ENCODE assay signal across 9 mouse cellular contexts in the genomic region with DNA sequence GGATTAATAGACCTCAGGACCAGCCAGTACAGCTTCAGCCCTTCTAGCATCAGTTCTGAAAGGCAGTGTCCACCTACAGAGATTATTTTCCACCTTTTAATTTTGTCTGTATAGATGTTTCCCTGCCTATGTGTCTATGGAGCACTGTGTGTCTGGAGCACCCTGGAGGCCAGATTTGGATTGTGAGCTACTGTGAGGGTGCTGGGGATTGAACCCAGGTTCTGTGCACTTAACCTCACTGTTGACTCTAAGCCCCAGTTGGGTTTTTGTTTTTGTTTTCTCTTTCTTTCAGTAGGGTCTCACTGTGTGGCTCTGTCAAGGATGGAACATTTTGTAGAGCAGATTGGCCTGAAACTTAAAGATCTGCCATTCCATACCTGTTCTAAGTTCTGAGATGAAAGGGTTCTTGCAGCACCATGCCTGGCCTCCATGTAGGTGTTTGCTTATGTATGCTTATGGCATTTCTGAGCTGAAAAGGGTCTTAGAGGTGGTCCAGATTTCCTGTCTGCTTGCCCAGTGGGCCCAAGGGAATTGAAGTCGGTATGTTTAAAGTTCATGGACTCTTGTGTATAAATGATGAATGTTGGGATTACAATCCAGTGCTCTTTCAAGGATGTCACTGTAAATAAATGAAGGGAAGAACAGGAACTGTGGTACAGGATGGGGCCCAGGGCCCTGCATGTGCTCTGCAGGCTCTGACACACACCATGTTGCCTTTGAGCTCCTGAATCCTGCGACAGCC. TPM values are rescaled to one million over a fixed set of nuclear protein-coding genes. Genes with fewer than 3 reads are reported as not detected.
A peak's percentile ranks its signal among the peaks of the same experiment; 100 is the strongest.
DNase-seq lines count a peak whose midpoint lies in the region; ATAC-seq and TF ChIP-seq lines count a peak whose summit lies in the region.
"Had no signal": no experiment of that assay in that cellular context is flagged by ENCODE, and none has a peak within 500 bp of the region (broad histone marks: within the 10 kb centered on the region; RNA-seq: fewer than 3 reads in every experiment).

No protein-coding gene starts in this region.

- H3K27ac ChIP-seq in left cerebral cortex, adult 2 months: no peak overlapping the region
- no peak overlapping the region for H3K27ac ChIP-seq in embryonic fibroblast, embryonic 13.5 days (ENCODE audit: insufficient read depth, low read length)
- no peak overlapping the region for H3K27ac ChIP-seq in limb, embryonic 10.5 days
- no peak overlapping the region for H3K27ac ChIP-seq in neural tube, embryonic 15.5 days (replicated peaks)

- H3K9ac ChIP-seq in neural tube, embryonic 15.5 days (replicated peaks): peak overlapping the region; percentile 91; the same call in 1 of the 2 replicates

- TF ChIP-seq POLR2A in embryonic fibroblast, embryonic 13.5 days (IDR thresholded peaks at IDR 0.05; ENCODE audit: low read depth, low read length): no peak

- peak overlapping the region; percentile 85; the same call in 1 of the 2 replicates for H3K4me3 ChIP-seq in left cerebral cortex, adult 2 months
- H3K4me3 ChIP-seq in embryonic fibroblast, embryonic 13.5 days (ENCODE audit: insufficient read depth, low read length): peak overlapping the region; percentile 67
- H3K4me3 ChIP-seq in limb, embryonic 10.5 days: peak overlapping the region; percentile 97
- peak overlapping the region; percentile 100 for H3K4me3 ChIP-seq in neural tube, embryonic 15.5 days (replicated peaks)

- peak overlapping the region; percentile 83 for H3K4me2 ChIP-seq in neural tube, embryonic 15.5 days

- ATAC-seq in neural tube, embryonic 15.5 days (ENCODE audit: low FRiP score): no peak

- H3K27me3 ChIP-seq in limb, embryonic 10.5 days (ENCODE audit: low read depth, poor library complexity, severe bottlenecking): no peaks in the 10 kb centered on the region
- H3K27me3 ChIP-seq in neural tube, embryonic 15.5 days (replicated peaks): no peaks in the 10 kb centered on the region

- intact Hi-C loops in left cerebral cortex, adult 2 months (cut with DNase I): loop anchor here (5.0 to 10.0 kb wide), 3 partner anchors 42 to 745 kb away; a partner anchor contains a TSS
- intact Hi-C loops in left cerebral cortex, postnatal 36 days (cut with DNase I): loop anchor here (5.0 kb wide), 2 partner anchors 112 to 182 kb away; a partner anchor contains a TSS

- TF ChIP-seq CTCF in left cerebral cortex, adult 2 months (IDR thresholded peaks at IDR 0.05): peak; percentile 31
- TF ChIP-seq CTCF in embryonic fibroblast, embryonic 13.5 days (IDR thresholded peaks at IDR 0.05; ENCODE audit: borderline replicate concordance, insufficient read depth, low read length): no peak

- no peaks in the 10 kb centered on the region; the same call in 1 of the 2 replicates for H3K4me1 ChIP-seq in embryonic fibroblast, embryonic 13.5 days (ENCODE audit: control insufficient read depth, insufficient read depth, low read length)
- H3K4me1 ChIP-seq in limb, embryonic 10.5 days: peaks cover 35% of the 10 kb centered on the region
- peaks cover 54% of the 10 kb centered on the region for H3K4me1 ChIP-seq in neural tube, embryonic 15.5 days

- WGBS in limb, embryonic 10.5 days: 78% methylated on average over 2 of the region's 2 CpGs
- 65% methylated on average over 2 of the region's 2 CpGs for WGBS in neural tube, embryonic 15.5 days

- peaks cover 59% of the 10 kb centered on the region for H3K36me3 ChIP-seq in limb, embryonic 10.5 days
- H3K36me3 ChIP-seq in neural tube, embryonic 15.5 days: peaks cover 9% of the 10 kb centered on the region; the same call in 1 of the 2 replicates

- H3K9me3 ChIP-seq in limb, embryonic 10.5 days (replicated peaks): no peaks in the 10 kb centered on the region
- no peaks in the 10 kb centered on the region for H3K9me3 ChIP-seq in neural tube, embryonic 15.5 days (replicated peaks)

- no peak for DNase-seq in left cerebral cortex, adult 2 months (ENCODE audit: extremely low spot score in 1 of 2, low spot score in 2 of 2)
- DNase-seq in left cerebral cortex, postnatal 36 days (ENCODE audit: low spot score in 2 of 2): no peak
- DNase-seq in limb, embryonic 10.5 days (ENCODE audit: low spot score): no peak
- DNase-seq in thymus, postnatal 36 days: no peak
- DNase-seq in right cerebral cortex, postnatal 25 days: no peak
- no peak for DNase-seq in right cerebral cortex, postnatal 10 days (ENCODE audit: low spot score in 2 of 2)
- DNase-seq: gastrocnemius, postnatal 14 days had no signal

RNA-seq across cellular contexts. Expression of a gene that starts 2.4 kb away (rescaled TPM):
- total RNA-seq in left cerebral cortex, adult 2 months (2021): 10 to 100 TPM; 76.2 to 79.7 TPM
- total RNA-seq in left cerebral cortex, postnatal 36 days (2021): 10 to 100 TPM; 60.9 to 85.3 TPM
- 73.5 and 84.1 TPM in 2 replicates for polyA plus RNA-seq in embryonic fibroblast, embryonic 13.5 days (2011; ENCODE audit: insufficient read length, low read depth, missing spikeins)
- 58.1 and 68.3 TPM in 2 replicates for polyA plus RNA-seq in limb, embryonic 10.5 days (2016; fragmentation: Nextera tagmentation; extraction: Ambion mirVana)
- polyA plus RNA-seq in neural tube, embryonic 15.5 days (2015; fragmentation: Nextera tagmentation; extraction: Ambion mirVana): 23.6 and 27.1 TPM in 2 replicates

RNA-seq across cellular contexts. Expression of a gene that starts 21.4 kb away (rescaled TPM):
- total RNA-seq in left cerebral cortex, adult 2 months (2021): 10 to 100 TPM; 50.6 to 54.6 TPM
- total RNA-seq in left cerebral cortex, postnatal 36 days (2021): 10 to 100 TPM; 54.7 to 58.3 TPM
- 31.0 and 41.7 TPM in 2 replicates for polyA plus RNA-seq in embryonic fibroblast, embryonic 13.5 days (2011; ENCODE audit: insufficient read length, low read depth, missing spikeins)
- polyA plus RNA-seq in limb, embryonic 10.5 days (2016; fragmentation: Nextera tagmentation; extraction: Ambion mirVana): 44.5 and 45.4 TPM in 2 replicates
- polyA plus RNA-seq in neural tube, embryonic 15.5 days (2015; fragmentation: Nextera tagmentation; extraction: Ambion mirVana): 44.6 and 46.4 TPM in 2 replicates

RNA-seq across cellular contexts. Expression of a gene that starts 40.0 kb away (rescaled TPM):
- total RNA-seq in left cerebral cortex, adult 2 months (2021): 10 to 100 TPM; 26.1 to 27.0 TPM
- 10 to 100 TPM; 28.4 to 30.8 TPM for total RNA-seq in left cerebral cortex, postnatal 36 days (2021)
- polyA plus RNA-seq in embryonic fibroblast, embryonic 13.5 days (2011; ENCODE audit: insufficient read length, low read depth, missing spikeins): 17.4 and 24.9 TPM in 2 replicates
- polyA plus RNA-seq in limb, embryonic 10.5 days (2016; fragmentation: Nextera tagmentation; extraction: Ambion mirVana): 19.4 and 30.7 TPM in 2 replicates
- 15.8 and 17.5 TPM in 2 replicates for polyA plus RNA-seq in neural tube, embryonic 15.5 days (2015; fragmentation: Nextera tagmentation; extraction: Ambion mirVana)
